Mouse (Mus musculus) neural tube, embryonic 14.5 days (tissue): ENCODE results near the gene Leng9. TPM values are rescaled to one million over a fixed set of nuclear protein-coding genes. Genes with fewer than 3 reads are reported as not detected.
"Not testable (repeated sequence)": the region's sequence is repeated elsewhere in the genome, so short reads cannot be mapped to it uniquely, and the experiment has no call there.

Experiments used
- ATAC-seq: fragments of 200-750 bp; cut with Nextera tagmentation; 2 replicates; pipeline ENCODE4 v1.8.0; 2017; ENCODE audit warnings: low read depth, mild to moderate bottlenecking, moderate TSS enrichment, moderate library complexity
- H3K27ac ChIP-seq: fragments of 300-500 bp; sonication (generic); 2 replicates; pipeline ENCODE4 v1.5.1; 2014; ENCODE audit warnings: low read depth, mild to moderate bottlenecking, control low read depth, low read length, moderate library complexity, mixed read lengths
- H3K27me3 ChIP-seq: fragments of 300-500 bp; sonication (generic); 2 replicates; pipeline ENCODE4 v1.6.1; 2014; ENCODE audit warnings: low read length; ENCODE audit not compliant: control insufficient read depth, insufficient read depth
- H3K36me3 ChIP-seq: fragments of 300-500 bp; sonication (generic); 2 replicates; pipeline ENCODE4 v1.6.1; 2014; ENCODE audit warnings: low read length, mixed read lengths; ENCODE audit not compliant: control insufficient read depth, insufficient read depth
- H3K4me1 ChIP-seq: fragments of 300-500 bp; sonication (generic); 2 replicates; pipeline ENCODE4 v1.6.1; 2014; ENCODE audit warnings: low read length; ENCODE audit not compliant: control insufficient read depth, insufficient read depth
- H3K4me2 ChIP-seq: fragments of 300-500 bp; sonication (generic); 2 replicates; pipeline ENCODE4 v1.6.1; 2014; ENCODE audit warnings: mild to moderate bottlenecking, low read depth, low read length, control low read depth
- H3K4me3 ChIP-seq: fragments of 300-500 bp; sonication (generic); 2 replicates; pipeline ENCODE4 v1.5.1; 2014; ENCODE audit warnings: low read depth, low read length, control low read depth, mixed read lengths
- H3K9ac ChIP-seq: fragments of 300-500 bp; sonication (generic); replicated peaks from 2 replicates; pipeline ENCODE4 v1.6.1; 2014; ENCODE audit warnings: low read depth, mild to moderate bottlenecking, control low read depth, low read length, mixed read lengths
- H3K9me3 ChIP-seq: fragments of 300-500 bp; sonication (generic); 2 replicates; pipeline ENCODE4 v1.6.1; 2016; ENCODE audit warnings: low read length; ENCODE audit not compliant: control insufficient read depth
- WGBS: fragments of 180-500 bp; shearing (Covaris S2); extraction: QIAGEN DNeasy Blood & Tissue Kit; methylation state at CpG from one replicate; pipeline ENCODE4 v1.1.7; 2014; 5-methylcytosine and 5-hydroxymethylcytosine counted together
- polyA plus RNA-seq: library from polyadenylated mRNA; unstranded; fragments of >200 nt; fragmentation: Nextera tagmentation; extraction: Ambion mirVana; gene quantifications from 2 replicates; pipeline ENCODE4 v1.2.1, GENCODE M21; 2014

The Leng9 gene
- 4.1 and 4.6 TPM in 2 replicates for polyA plus RNA-seq

DNA sequence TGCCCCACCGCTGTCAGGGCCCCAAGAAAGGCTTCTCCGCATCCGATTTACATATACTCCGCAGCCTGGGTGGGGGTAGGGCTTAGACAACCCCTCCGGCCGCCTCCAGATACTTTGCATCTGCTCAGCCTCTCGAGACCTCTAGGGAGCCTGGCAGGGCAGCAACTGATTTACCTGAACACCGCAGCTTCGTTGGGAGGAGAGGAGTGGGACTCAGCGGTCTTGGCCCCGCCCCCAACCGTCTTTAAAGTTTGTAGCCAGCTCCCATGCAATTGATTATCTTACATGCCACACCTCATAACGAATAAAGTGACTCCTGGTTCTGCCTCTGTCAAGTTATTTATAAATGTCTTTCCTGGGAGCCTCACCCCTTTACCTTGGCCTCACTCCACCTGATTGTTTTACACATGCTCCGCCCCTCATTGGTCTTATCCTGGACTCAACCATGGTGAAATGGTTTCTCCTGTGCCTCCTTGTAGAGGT is at the start of gene Leng9:
Gene Leng9 (minus strand): TSS at position 316 of the 483 bp plus-strand sequence.
- peak within 1 kb of the TSS; percentile 58 for H3K4me3 ChIP-seq
- peaks cover 17% of the 10 kb centered on the region for H3K4me1 ChIP-seq
- H3K9me3 ChIP-seq = no peaks in the 10 kb centered on the region
- peak within 1 kb of the TSS; percentile 79 for H3K9ac ChIP-seq
- peaks cover 20% of the 10 kb centered on the region for H3K36me3 ChIP-seq
- peak within 1 kb of the TSS; percentile 90 for H3K27ac ChIP-seq
- H3K27me3 ChIP-seq = no peaks in the 10 kb centered on the region
- peak within 1 kb of the TSS; percentile 64 for H3K4me2 ChIP-seq
- ATAC-seq = peak; percentile 20
- under 1% methylated on average over 14 of the region's 14 CpGs for WGBS

DNA sequence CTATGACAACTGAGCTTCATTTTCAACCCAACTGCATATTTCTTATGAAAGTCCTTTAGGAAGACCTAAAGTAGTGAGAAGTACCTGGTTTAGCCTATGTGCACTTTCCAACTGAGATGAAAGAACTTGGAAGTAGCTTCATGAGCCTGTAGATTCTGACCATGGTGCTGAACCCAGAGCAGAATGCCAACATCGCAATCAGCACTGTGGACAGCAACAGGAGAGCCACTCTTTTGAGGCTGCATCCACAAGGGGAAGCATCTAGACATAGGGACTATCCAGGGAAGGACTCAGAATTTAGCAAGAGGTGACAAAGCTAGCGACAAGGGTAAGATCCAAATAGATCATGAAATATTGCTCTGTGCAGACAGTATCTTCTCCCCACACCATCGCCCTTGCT is 28.3 kb upstream of the Leng9 start:
- no peak for ATAC-seq
- H3K27ac ChIP-seq = no peak overlapping the region
- no peak overlapping the region for H3K4me2 ChIP-seq
- no peak overlapping the region for H3K9ac ChIP-seq
- no peaks in the 10 kb centered on the region for H3K36me3 ChIP-seq
- no peaks in the 10 kb centered on the region for H3K4me1 ChIP-seq
- WGBS = 44% methylated on average over 3 of the region's 3 CpGs
- no peaks in the 10 kb centered on the region for H3K9me3 ChIP-seq
- H3K4me3 ChIP-seq = no peak overlapping the region
- H3K27me3 ChIP-seq = no peaks in the 10 kb centered on the region

GRCm38 (mm10) chr7:4170193-4170938 is 20.2 kb upstream of the Leng9 start:
- Histone ChIP-seq H3K9me3 (no peaks in the 10 kb centered on the region), H3K4me2 (no peak overlapping the region), H3K4me1 (no peaks in the 10 kb centered on the region), H3K9ac (no peak overlapping the region), H3K36me3 (no peaks in the 10 kb centered on the region), H3K27ac (no peak overlapping the region), H3K4me3 (no peak overlapping the region), H3K27me3 (no peaks in the 10 kb centered on the region)
- 87% methylated on average over 6 of the region's 6 CpGs for WGBS
- ATAC-seq = no peak

DNA sequence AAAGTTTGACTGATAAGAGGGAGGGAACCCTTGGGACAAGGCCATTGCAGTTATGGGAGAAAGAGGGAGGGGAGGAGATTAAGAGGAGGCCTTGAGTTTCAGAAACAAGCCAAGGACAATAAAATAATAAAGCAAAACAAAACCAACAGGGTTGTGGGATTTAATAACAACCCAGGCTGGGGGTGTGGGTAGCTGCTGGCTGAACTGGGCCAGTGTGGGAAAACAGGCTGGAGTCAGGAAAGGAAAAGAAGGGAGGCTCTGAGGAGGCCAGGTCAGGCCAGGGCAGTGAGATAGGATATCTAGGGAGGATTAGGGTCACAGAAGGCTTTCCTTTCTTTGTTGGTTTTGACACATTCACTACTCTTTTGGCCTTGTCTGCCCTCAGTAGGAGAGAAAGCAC is 16.9 kb upstream of the Leng9 start:
- Histone ChIP-seq H3K36me3 (no peaks in the 10 kb centered on the region), H3K27me3 (no peaks in the 10 kb centered on the region), H3K9me3 (no peaks in the 10 kb centered on the region), H3K4me3 (no peak overlapping the region), H3K9ac (no peak overlapping the region), H3K4me2 (no peak overlapping the region), H3K27ac (no peak overlapping the region), H3K4me1 (no peaks in the 10 kb centered on the region)
- no peak for ATAC-seq

- no peaks in the 10 kb centered on the region for H3K4me1 ChIP-seq
- no peak for ATAC-seq
- H3K27me3 ChIP-seq = no peaks in the 10 kb centered on the region
- no peaks in the 10 kb centered on the region for H3K36me3 ChIP-seq
- H3K9me3 ChIP-seq = no peaks in the 10 kb centered on the region
- no peak overlapping the region for H3K27ac ChIP-seq
- no peak overlapping the region for H3K4me3 ChIP-seq
- H3K4me2 ChIP-seq = no peak overlapping the region
- no peak overlapping the region for H3K9ac ChIP-seq
- WGBS = 22% methylated on average over 3 of the region's 3 CpGs
These were observed 15.1 kb upstream of the Leng9 start for GRCm38 (mm10) chr7:4165286-4165685.

DNA sequence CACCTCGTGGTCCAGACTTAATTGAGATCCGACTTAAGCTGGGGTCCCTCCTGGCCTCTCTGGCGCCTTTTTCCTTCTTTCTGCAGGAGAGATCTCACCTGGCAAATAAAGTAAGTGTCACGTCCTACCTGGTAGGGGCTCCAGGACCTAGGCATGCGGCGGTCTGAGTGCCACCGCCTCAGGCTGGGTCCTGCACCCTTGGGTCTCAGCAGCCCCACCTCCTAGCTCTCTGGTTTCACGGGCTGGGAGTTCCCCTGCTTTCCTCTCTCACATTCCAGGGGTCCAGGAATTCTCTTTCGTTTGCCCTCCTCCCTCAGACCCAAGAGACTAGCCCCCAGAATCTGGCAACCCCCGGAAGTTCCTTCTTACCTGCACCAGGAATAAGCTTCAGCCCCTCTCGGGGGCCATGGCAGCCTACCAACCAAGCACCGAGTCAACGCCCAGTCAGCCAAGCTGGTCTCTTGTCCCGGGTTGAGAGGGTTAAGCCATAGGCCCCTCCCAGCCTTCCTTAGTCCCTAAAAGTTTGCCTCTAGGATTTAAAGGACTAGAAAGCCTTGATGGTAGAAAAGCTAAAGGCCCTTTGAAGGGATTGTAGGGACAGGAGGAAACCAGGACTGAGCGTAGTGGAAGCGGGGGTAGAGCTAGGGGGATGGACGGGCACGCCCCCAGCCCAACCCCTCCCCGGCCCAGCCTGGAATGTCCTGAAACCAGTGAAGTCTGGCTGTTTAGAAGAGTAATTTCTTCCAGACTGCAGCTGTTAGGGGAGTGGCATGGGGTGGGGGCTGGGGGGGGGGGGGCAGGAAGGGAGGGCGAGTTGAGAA is 14.1 kb upstream of the Leng9 start, which contains the start of gene Cdc42ep5:
Gene Cdc42ep5 (minus strand): TSS at position 771 of the 821 bp plus-strand sequence.
- H3K9me3 ChIP-seq = no peaks in the 10 kb centered on the region
- 3% methylated on average over 19 of the region's 20 CpGs for WGBS
- H3K4me1 ChIP-seq = no peaks in the 10 kb centered on the region
- peak within 1 kb of the TSS; percentile 28 for H3K9ac ChIP-seq
- H3K4me2 ChIP-seq = peak within 1 kb of the TSS; percentile 46
- peak within 1 kb of the TSS; percentile 25 for H3K4me3 ChIP-seq
- H3K27ac ChIP-seq = no peak within 1 kb of the TSS
- H3K27me3 ChIP-seq = no peaks in the 10 kb centered on the region
- H3K36me3 ChIP-seq = no peaks in the 10 kb centered on the region
- peak; percentile 89 for ATAC-seq

DNA sequence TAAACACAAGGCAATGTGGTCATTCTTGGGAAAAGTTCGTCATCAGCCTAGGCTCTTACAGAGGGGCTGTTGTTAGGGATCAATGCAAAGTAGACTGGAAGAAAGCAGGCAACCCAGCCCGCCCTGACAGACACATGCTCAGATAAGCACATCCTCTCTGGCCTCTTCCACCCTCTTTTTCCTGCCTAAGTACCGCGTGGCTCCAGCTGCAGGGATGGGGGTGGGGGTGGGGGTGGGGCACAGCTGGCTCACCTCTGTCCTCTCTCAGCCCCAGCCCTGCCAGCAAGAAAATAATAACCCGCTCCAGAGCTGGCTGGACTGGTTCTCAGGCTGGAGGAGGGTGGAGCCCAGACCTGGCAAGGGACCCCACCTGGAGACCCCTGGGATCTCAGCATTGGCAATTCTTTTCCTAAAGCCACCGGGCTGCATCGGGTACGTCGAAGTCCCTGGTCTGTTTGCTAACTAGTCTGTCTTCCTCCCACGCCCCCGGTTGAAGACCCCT is 13.4 kb upstream of the Leng9 start:
- H3K9ac ChIP-seq = peak overlapping the region; percentile 28; the same call in 1 of the 2 replicates

DNA sequence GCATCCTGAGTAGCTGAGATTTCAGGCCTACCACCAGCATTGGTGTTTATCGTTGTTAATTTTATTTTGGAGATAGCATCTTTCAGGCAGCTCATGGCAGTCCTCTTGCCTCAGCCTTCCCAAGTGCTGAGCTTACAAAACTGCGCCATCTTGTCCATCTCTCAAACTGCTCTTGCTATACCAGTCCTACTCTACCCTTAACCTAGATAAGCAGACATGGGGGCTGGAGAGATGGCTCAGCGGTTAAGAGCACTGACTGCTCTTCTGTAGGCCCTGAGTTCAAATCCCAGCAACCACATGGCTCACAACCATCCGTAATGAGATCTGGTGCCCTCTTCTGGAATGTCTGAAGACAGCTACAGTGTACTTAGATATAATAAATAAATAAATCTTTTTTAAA is 11.4 kb upstream of the Leng9 start:
- not testable (repeated sequence) for H3K4me3 ChIP-seq, ATAC-seq, H3K27ac ChIP-seq, H3K9ac ChIP-seq, H3K36me3 ChIP-seq, H3K27me3 ChIP-seq, H3K9me3 ChIP-seq, H3K4me2 ChIP-seq, H3K4me1 ChIP-seq
- 95% methylated on average over 4 of the region's 4 CpGs for WGBS

More for the DNA sequence above, 13.4 kb upstream of the Leng9 start:
- Histone ChIP-seq H3K36me3 (no peaks in the 10 kb centered on the region), H3K4me1 (no peaks in the 10 kb centered on the region), H3K27ac (no peak overlapping the region), H3K9me3 (no peaks in the 10 kb centered on the region), H3K4me3 (peak overlapping the region; percentile 25), H3K4me2 (peak overlapping the region; percentile 46), H3K27me3 (no peaks in the 10 kb centered on the region)
- peak; percentile 38; the same call in 1 of the 2 replicates for ATAC-seq
- WGBS = 3% methylated on average over 11 of the region's 11 CpGs
